Mouse (Mus musculus) ES-CJ7 (cell line): Measurements from ENCODE around the gene Rnaseh2a.

Experiments
- DNase-seq: peaks from one replicate; pipeline ENCODE4 v3.0.0; 2011; ENCODE audit warnings: low read depth, low spot score

Rnaseh2a gene

GRCm38 (mm10) chr8:84984294-84985048, 14.9 kb upstream of the Rnaseh2a start:
- no peak for DNase-seq

DNA sequence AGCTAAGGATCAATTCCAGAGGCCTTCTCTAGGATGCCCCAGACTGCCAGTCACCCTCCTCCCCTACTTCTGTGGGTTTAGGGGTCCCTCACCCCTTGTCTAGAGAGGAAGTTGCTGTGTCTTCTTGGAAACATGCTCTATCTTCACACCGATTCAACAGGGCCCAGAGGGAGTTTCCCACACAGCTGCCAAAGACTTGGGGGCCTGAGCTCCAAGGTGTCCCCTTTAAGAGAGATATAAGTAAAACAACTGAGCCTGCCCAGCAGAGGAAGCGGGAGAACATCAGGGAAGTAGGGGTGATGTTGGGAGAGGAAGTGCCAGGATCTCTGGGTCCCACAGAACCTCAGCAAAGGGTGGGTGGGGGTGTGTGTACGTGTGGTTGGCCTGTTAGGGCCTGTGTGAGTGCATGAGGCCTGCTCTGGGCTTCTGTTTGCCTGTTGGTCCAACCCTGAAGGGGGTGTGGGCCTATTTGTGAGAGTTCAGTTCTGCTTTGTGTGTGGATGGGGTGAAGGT, 13.0 kb upstream of the Rnaseh2a start:
- no peak for DNase-seq

DNA sequence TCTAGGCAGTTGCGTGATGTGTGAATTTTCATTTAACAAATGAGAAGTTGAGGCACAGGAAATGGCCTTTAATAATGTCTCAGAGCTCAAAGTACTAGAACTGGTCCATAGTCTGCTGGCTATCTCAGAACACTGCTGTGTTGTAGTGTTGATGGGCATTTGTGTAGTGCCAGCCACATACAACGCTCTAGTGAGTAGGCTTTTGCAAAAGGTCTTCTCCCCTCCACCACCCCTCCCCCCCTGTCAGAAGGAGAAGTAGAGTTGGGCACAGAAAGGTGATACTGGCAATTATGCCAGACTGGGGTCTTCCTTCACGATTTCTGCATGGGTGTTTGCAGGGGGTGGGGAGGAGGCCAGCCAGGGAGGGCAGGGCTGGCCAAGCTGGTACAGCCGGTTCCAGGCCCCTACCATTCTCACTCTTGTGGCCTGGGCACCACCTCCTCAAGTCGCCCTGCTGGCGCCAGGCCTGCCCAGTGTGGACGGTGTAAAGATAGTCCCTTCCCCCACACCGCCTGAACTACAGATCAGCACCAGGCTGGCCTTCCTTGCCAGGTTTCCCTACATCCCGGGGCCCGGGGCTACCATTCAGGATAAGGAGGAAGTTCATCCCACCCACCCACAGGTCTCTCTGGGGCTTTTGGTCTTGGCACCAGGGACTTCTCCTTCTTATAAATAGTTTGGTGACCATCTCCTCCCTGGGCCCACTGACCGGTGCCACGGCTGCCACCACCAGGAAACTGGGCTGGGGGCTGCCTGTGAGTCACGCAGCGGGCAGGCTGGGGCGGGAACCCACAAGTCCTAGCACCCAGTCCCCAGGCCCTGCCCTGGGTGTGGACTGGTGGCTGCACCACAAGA, 12.3 kb upstream of the Rnaseh2a start:
- no peak for DNase-seq

- no peak for DNase-seq
Measured at GRCm38 (mm10) chr8:84980622-84981358, 11.2 kb upstream of the Rnaseh2a start.

DNA sequence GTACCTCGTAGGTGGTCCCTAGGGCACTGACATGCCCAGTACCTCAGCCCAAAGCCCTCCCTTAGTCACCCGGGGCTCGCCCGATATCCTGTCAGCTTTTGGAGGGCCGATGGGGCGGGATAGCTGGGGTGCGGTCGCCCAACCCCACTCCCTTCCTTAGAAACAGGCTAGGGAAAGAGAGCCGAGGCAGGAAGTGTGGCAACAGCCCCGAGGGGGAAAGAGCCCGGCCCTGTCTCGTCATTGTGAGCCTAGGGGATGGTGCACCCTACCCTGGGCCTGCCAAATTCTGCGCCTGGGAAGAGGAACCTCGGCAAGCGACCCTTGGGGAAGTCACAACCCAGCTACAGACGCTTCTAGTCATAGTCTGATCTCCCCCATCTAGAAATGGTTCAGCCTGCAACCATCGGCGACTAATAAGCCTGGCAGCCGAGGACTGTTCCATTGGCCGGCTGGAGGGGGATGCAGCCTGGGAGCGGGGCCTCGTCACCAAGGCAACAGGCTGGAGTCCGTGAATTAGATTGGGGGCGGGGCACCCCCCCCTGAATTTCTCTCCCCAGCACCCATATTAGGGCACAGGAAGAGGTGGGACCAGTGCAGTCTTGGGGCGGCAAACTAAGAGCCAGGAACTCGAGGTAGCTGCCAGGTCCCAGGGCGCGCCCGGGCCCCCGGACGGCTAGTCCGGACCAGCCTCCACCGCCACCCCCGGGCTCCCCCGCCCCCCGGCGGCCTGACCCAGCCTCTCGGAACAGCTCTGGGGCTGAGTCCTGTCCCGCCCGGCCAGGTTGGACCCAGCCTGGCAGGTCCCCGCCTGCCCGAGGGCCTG, 10.2 kb upstream of the Rnaseh2a start:
- DNase-seq, result peak; percentile 98

GRCm38 (mm10) chr8:84978248-84978940, 8.8 kb upstream of the Rnaseh2a start, which contains the start of gene Junb:
TSS of gene Junb (minus strand) at chr8:84978718.
- DNase-seq, result peak; percentile 94

DNA sequence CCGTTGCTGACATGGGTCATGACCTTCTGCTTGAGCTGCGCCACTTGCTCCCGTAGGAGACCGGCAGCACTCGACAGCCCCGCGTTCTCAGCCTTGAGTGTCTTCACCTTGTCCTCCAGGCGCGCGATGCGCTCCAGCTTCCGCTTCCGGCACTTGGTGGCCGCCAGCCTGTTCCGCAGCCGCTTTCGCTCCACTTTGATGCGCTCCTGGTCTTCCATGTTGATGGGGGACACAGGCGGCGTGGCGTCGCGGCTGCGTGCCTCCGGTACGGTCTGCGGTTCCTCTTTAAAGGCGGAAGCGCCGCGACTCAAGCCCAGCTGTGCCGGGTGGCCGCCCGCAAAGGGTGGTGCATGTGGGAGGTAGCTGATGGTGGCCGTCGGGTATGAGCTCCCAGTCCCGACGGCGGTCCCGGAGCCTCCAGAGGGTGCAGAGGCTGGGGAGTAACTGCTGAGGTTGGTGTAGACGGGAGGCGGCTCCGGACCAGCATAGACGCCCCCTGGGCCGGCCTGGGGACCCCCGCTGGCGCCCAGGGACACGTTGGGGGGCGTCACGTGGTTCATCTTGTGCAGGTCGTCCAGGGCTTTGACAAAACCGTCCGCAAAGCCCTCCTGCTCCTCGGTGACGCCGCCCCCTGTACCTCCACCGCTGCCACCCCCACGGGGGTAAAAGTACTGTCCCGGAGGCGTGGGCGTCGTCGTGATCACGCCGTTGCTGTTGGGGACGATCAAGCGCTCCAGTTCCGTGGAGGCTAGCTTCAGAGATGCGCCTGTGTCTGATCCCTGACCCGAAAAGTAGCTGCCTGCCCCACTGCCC, 8.1 kb upstream of the Rnaseh2a start:
- peak; percentile 77 for DNase-seq

DNA sequence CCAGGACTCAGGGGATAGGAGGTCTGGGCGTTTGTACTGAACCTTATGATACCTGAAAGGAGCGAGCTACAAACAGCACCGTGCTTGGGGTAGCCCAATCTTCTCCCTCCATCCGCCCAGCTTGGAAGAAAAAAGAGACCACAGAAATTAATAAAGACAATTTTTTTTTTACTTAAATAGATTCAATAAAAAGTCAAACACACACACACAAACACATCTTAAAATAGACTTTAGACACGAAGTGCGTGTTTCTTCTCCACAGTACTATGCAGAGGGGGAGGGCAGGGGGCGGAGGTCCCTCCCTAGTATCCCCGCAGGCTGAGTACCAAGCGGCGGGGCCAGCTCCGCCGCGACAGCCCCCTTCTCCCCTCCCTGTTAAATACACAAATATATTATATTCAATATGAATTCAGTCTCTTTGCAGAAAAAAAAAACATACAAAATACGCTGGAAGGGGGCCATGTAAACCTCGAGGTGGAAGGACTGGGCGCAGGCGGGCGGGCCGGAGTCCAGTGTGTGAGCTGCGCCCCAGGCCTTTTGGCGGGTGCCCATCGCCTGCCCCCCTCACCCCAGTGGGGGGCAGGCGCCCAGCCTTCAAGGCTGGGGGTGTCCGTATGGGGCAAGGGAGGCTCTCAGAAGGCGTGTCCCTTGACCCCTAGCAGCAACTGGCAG, 7.3 kb upstream of the Rnaseh2a start:
- no peak for DNase-seq

GRCm38 (mm10) chr8:84976031-84976762, 6.6 kb upstream of the Rnaseh2a start:
- DNase-seq, result peak; percentile 99

DNA sequence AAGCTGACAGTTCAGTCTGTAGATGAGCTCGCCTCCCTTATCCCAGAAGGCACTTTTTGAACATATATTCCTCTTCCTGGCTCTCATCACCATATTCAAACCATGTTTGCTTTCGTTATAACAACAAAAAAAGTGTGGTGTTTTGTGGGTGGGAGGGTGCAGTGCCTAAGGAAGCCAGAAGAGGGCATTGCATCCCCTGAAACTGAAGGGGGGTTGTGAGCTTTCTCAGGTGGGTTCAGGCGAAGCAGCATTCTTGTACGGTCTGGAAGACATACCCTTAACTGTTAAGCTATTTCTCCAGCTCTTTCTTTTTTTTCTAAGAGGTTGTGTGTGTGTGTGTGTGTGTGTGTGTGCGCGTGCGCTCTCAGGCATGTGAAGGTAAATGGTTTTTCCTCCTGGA, 5.9 kb upstream of the Rnaseh2a start:
- DNase-seq, result peak; percentile 89

- DNase-seq, result no peak
Measured at GRCm38 (mm10) chr8:84974543-84975142, 5.1 kb upstream of the Rnaseh2a start.

DNA sequence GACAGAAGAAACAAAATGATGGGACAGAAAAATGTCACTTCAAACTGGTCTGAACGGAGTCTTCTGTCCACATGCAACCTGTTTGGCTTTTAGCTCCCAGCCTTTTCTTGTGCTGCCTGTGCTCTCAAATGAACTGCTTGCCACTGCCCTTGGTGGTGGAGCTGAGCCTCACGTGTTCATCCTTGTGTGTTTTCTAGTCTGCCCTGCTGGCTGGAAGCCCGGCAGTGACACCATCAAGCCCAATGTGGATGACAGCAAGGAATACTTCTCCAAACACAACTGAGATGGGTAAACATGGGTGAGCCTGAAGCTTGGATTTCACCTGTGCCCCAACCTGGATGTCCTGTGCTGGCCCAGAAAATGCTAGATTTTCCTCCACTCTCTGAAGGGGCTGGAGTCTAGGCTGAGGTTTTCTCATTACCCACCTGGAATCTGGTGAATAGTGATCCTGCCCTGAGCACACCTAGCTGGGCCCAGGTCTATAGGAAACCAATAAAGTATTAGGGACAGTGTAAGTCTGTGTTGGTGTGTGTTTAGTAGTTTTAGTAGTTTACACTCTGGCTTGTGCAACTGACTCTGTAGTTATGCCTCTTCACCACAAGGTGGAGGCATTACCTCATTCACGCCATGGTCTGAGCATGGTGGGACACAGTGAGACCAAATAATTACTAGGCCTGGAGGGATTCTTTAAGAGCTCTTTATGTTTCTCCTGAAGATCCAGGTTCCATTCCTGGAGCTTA, 4.4 kb upstream of the Rnaseh2a start:
- DNase-seq, result peak; percentile 85

DNA sequence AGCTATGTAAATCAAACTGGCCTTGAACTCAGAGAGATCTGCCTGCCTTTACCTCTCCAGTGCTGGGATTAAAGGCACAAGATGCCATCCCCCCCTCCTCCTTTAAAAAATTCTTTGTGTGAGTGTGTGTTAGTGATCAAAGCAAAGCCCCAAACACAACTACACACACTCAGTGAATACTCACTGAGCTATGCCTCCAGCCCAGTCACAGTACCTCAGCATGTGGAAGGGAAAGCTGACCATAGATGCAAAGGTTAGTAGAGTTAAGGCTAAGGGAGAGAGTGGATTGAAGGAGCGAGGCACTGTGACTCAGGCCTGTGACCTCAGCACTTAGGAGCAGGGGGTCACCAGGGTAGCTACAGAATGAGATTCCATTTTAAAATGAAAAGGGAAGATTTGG, 3.5 kb upstream of the Rnaseh2a start:
- no peak for DNase-seq

DNA sequence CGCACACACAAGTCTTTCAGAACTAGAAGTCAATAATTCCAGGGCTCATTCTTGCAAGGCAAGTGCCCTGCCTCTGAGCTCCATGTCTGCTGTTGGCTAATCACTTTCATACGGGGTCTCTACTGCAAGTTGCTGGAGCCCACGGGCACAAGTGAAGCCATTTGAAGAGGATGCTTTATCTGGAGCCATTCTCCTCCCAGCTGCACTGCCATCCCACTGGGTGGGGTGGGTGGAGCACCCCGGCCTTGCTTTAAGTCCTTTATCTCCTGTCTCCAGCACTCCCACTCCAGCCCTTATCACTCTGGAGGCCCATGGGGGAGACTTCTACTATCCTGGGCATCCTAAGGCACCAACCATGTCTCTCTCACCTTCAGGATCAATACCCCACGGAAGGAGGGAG, 1.3 kb upstream of the Rnaseh2a start:
- DNase-seq, result no peak

DNA sequence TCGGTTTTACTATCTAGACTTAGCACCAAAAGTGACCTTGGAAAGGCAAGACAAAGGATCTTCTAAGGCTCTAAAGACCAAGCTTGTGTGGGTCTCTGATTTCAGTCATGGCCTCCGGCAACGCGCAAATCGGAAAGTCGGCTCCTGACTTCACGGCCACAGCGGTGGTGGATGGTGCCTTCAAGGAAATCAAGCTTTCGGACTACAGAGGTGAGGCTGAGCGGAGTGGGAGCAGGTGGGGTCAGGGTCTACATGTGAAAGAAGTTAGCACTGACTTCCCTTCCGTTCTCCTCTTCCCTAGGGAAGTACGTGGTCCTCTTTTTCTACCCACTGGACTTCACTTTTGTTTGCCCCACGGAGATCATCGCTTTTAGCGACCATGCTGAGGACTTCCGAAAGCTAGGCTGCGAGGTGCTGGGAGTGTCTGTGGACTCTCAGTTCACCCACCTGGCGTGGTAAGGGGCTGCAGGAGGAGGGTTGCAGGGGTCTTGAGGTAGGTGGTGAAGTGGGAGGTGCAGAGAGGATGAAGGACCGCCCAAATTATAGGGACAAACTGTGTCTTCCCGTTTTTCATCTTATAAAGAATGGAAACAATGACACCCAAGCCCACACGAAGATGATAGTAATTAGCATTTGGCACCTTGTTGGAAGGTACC, 696 bp upstream of the Rnaseh2a start:
- peak; percentile 51 for DNase-seq

DNA sequence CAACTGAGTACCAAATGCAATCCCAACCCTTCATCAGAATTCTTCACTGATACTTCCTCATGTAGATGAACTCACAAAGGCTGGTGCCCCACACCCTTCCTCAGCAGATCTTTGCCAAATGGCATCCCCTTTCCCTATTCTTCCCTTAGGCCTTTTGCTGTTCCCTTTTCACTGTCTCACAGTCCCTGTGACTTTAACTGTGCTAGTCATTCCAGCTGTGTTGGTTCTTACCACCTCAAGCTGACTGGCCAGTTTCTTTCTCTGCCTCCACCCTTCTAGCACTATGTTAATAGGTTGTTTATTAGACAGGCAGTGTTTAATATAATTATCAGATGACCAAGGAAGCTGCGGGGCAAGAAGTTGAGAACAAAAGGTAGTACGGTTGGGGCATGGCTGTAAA, 917 bp downstream of the Rnaseh2a start:
- no peak for DNase-seq
